Mouse (Mus musculus) spleen, postnatal 36 days (tissue): ENCODE measurements at regions not wholly inside any gene's neighbourhood (a gene's known extent, or its start where the extent isn't known, plus 50 kb on each side); places are given as distances from the start of the nearest gene placed in this dataset.

ENCODE experiments used
- DNase-seq, 2 experiments: peaks; one replicate each; pipeline ENCODE4 v3.0.0; 2022; ENCODE audit warnings: low spot score in 2 of 2, mixed read lengths in 1 of 2

- DNase-seq = no peak
These were observed 59.9 kb upstream of the Gas1 start for GRCm38 (mm10) chr13:60237091-60237490.

GRCm38 (mm10) chr13:60242447-60243109, 65.4 kb upstream of the Gas1 start:
- DNase-seq = no peak

GRCm38 (mm10) chr13:60243110-60243481, 65.9 kb upstream of the Gas1 start:
- DNase-seq = no peak

- DNase-seq = no peak
These were observed 78.0 kb upstream of the Gas1 start for GRCm38 (mm10) chr13:60255162-60255561.

- DNase-seq = no peak
These were observed 78.5 kb upstream of the Gas1 start for GRCm38 (mm10) chr13:60255715-60256114.

GRCm38 (mm10) chr13:60256997-60257396, 79.8 kb upstream of the Gas1 start:
- no peak for DNase-seq

- no peak for DNase-seq
These were observed 80.7 kb upstream of the Gas1 start for GRCm38 (mm10) chr13:60257878-60258277.

GRCm38 (mm10) chr13:60262449-60263028, 85.4 kb upstream of the Gas1 start:
- DNase-seq = no peak

GRCm38 (mm10) chr13:60264504-60264903, 87.3 kb upstream of the Gas1 start:
- DNase-seq = no peak

- DNase-seq = no peak
These were observed 90.4 kb upstream of the Gas1 start for GRCm38 (mm10) chr13:60267557-60267956.

- no peak for DNase-seq
These were observed 91.1 kb upstream of the Gas1 start for GRCm38 (mm10) chr13:60268256-60268655.

GRCm38 (mm10) chr13:60269406-60269841, 92.3 kb upstream of the Gas1 start:
- DNase-seq = no peak

- no peak for DNase-seq
These were observed 93.4 kb upstream of the Gas1 start for GRCm38 (mm10) chr13:60270526-60270925.

- no peak for DNase-seq
These were observed 96.2 kb upstream of the Gas1 start for GRCm38 (mm10) chr13:60273331-60273730.

GRCm38 (mm10) chr13:60282543-60283251, 105.5 kb upstream of the Gas1 start:
- no peak for DNase-seq

GRCm38 (mm10) chr13:60286525-60287224, 109.5 kb upstream of the Gas1 start:
- no peak for DNase-seq

GRCm38 (mm10) chr13:60289650-60290049, 112.5 kb upstream of the Gas1 start:
- DNase-seq = no peak

- DNase-seq = no peak
These were observed 113.7 kb upstream of the Gas1 start for GRCm38 (mm10) chr13:60290820-60291219.

- no peak for DNase-seq
These were observed 114.2 kb upstream of the Gas1 start for GRCm38 (mm10) chr13:60291344-60291743.

- DNase-seq = no peak
These were observed 119.2 kb upstream of the Gas1 start for GRCm38 (mm10) chr13:60296201-60296895.

GRCm38 (mm10) chr13:60296896-60297275, 119.7 kb upstream of the Gas1 start:
- no peak for DNase-seq

GRCm38 (mm10) chr13:60298575-60298974, 121.4 kb upstream of the Gas1 start:
- DNase-seq = peak in 1 of 2 experiments; percentile 1
